Mouse (Mus musculus): Measurements from ENCODE around the gene 2210011C24Rik. TPM values are rescaled to one million over a fixed set of nuclear protein-coding genes. Genes with fewer than 3 reads are reported as not detected.

The 2210011C24Rik gene
- 1 to 10 TPM; 2.9 to 4.2 TPM for total RNA-seq (2021)
- long read RNA-seq, experiment 1, partial matches to known transcripts: 0 of 7 reads
- long read RNA-seq, experiment 1, other reads (novel, unspliced or antisense): 1 of 7 reads
- long read RNA-seq, experiment 2, partial matches to known transcripts: 1 of 8 reads
- long read RNA-seq, experiment 2, other reads (novel, unspliced or antisense): 1 of 8 reads

DNA sequence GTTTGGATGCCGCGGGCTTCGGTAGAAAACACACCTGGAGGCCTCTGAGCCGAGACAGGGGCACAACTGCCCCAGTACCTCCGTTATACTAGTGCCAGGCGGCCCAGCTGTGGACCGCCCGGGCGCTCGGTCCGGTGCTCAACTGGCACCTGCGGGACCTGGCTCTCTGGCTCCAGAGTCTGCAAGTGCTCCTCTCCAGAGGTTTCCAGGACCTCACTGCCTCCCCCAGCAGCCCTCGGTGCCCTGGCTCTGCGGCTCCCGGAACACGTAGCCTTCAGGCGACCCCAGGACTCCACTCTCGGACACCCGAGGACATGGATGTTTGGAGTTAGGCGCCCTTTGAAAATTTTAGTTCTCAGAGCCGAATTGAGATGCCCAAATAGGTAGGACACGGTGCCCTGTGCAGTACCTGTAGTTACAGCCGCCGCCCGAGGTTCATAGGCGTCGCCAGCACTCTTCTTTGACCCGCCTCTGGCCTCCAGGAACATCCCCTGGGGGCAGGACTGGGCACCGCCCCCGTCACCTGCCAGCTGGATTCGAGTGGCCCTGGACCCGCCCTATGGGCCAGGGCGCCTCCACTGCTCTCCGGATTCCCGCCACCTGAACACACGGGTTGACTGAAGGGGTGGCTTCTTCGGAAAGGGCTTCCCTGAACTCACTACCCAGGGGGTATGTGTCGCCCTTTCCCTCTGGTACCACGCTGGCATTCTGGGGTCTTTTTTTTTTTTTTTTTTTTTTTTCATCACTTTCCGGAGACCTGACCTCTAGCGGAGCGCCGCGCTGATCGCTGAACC lies at the start of gene 2210011C24Rik:
Gene 2210011C24Rik (minus strand): TSS at position 467 of the 794 bp plus-strand sequence.
- intact Hi-C loops (cut with DNase I; ENCODE audit: low total_unique reads): no loop called here

DNA sequence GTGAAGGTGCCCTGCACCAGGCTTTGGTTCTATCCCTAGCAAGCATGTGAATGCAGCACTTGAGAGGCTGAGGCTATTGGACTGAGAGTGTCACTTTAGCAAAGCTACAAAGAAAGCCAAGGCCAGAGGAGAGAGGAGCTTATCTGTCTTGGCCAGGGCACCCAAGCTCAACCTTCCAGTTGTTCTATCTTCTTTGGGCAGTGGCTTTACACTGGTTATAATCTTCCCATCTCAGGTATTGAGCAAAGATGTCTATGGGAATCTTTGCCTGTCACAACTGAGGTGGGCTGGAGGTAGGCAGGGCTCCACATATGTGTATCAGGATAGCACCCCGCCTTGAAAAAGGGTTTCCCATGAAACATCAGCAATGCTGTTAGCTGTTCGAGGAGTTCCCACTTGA lies 48.3 kb upstream of the 2210011C24Rik start:
- intact Hi-C loops (cut with DNase I; ENCODE audit: low total_unique reads): no loop called here

More for the DNA sequence above, at the start of gene 2210011C24Rik:
- no peak for DNase-seq

DNA sequence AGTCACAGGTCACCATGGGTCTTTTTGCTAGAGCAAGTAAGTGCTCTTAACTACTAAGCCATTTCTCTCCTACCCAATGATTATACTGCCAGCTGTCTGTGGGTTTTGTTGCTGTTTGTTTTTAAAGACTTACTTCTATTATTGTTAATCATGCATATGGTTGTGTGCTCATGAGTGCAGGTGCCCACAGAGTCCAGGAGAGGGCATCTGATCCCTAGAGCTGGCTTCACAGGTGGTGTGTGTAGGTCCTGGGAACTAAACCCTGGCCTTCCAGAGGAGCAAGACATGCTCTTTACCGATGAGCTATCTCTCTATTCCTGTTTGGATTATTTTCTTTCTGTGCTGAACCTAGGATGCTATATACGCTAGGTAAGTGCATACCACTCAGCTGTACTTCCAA lies 47.3 kb upstream of the 2210011C24Rik start:
- DNase-seq: no peak
- intact Hi-C loops (cut with DNase I; ENCODE audit: low total_unique reads): no loop called here

More for the DNA sequence above, 48.3 kb upstream of the 2210011C24Rik start:
- no peak for DNase-seq

DNA sequence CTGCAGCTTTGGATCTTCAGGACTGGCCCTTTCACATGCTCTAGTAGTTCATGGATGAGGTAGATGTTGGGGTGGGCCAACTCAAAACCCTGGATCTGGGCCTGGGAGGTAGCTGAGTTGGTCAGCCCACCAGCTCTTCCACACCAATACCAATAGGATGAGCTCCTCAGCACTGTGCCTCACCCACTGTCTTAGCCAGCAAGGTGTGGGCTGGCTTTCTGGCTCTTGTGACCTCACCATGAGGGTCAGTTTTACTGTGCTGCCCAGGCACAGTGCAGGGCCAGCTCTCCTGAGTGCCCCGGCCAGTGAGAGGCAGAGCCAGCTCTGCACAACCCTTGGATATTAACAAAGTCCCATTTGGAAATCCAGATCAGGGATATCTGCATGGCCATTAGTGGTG lies 45.9 kb upstream of the 2210011C24Rik start:
- intact Hi-C loops (cut with DNase I; ENCODE audit: low total_unique reads): no loop called here
- no peak for DNase-seq

DNA sequence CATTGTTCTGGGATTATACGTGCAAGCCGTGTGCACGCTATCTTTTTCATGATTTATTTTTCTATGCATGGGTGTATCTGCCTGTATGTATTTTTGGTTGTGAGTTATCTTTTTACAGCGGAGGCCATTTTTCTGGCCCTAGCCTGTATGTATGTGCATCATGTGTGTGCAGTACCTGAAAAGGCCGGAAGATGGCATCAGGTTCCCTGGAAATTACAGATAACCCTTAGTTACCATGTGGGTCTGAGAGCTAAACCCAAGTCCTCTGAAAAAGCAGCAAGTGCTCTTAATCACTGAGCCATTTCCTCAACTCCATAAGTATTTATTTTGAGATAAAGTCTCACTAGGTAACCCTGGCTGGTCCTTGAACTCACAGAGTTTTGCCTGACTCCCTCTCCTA lies 41.3 kb upstream of the 2210011C24Rik start:
- intact Hi-C loops (cut with DNase I; ENCODE audit: low total_unique reads): no loop called here
- DNase-seq: no peak

DNA sequence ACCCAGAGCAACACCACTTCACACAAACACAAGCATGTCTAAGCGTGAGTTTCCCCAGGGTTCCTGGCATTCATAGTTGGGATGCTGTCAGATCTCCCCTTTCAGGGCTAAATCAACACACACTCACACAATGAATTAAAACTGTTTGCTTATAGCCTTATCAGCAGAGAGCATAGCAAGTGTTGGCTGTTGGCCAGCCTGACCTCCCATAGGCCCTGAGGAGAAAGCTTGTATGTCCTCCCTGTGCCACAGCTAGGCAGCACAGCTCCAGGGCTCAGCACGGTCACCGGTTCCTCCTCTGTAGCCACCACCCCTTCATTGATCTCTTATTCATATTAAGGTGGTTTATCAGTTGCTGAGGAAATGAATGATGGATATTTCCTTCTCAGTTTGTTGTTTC lies 40.8 kb upstream of the 2210011C24Rik start:
- intact Hi-C loops (cut with DNase I; ENCODE audit: low total_unique reads): no loop called here
- no peak for DNase-seq

DNA sequence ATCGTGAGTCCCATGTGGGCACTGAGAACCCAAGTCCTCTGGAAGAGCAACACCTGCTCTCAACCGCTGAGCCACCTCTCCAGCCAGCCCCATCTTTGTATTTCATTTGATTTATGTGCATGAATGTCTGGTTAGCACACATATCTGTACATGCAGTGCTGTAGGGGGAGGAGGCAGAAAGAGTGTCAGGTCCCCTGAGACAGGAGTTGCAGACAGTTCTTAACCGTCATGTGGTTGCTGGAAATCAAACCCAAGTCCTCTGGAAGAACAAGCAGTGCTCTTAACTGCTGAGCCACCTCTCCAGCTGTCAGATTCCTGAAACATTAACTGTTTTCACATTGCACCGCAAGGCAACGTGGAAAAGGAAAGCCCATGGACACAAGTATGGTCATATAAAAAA lies 36.2 kb upstream of the 2210011C24Rik start:
- intact Hi-C loops (cut with DNase I; ENCODE audit: low total_unique reads): loop anchor here (10.0 kb wide), 1 partner anchor 127 kb away; no protein-coding TSS in a partner anchor

DNA sequence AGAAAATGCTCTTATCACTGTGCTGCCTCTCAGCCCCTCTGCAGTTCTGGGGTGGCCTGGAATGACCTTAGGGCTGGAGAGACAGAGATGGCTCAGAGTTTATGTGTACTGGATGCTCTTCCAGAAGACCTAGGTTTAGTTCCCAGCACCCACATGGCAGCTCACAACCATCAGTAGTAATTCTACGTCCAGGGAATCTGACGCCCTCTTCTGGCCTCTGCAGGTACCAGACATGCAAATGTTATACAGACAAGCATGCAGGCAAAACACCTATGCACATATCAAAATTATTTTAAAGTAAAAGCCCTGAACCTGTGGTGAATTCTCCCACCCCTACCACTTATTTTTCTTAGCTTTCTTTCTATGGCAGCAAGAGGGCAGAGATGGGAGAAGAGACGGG lies 34.5 kb upstream of the 2210011C24Rik start:
- no peak for DNase-seq
- intact Hi-C loops (cut with DNase I; ENCODE audit: low total_unique reads): loop anchor here (10.0 kb wide), 1 partner anchor 128 kb away; no protein-coding TSS in a partner anchor

More for the DNA sequence above, 36.2 kb upstream of the 2210011C24Rik start:
- DNase-seq: no peak

DNA sequence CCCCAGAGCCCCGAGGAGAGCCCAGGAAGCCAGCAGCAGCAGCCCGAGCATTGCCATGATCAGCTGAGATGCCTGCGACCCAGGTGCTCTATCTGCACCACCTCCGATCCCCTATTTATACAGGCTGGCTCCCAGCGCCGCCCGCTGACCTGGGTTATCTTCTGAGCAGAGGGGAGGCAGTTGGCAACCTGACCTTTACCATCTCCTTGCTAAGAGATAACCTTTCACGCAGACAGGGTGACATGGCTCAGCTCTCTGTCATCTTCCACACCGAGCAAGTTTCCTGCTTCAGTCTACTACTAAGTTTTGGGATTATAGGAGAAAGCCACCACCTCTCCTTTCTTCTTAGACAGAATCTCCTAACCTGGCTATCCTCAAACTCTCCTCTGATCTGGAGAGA lies 32.9 kb upstream of the 2210011C24Rik start, which contains the start of gene Rln3:
Gene Rln3 (minus strand): TSS at position 101 of the 400 bp plus-strand sequence.
- DNase-seq: no peak
- intact Hi-C loops (cut with DNase I; ENCODE audit: low total_unique reads): loop anchor here (10.0 kb wide), 1 partner anchor 130 kb away; no protein-coding TSS in a partner anchor

DNA sequence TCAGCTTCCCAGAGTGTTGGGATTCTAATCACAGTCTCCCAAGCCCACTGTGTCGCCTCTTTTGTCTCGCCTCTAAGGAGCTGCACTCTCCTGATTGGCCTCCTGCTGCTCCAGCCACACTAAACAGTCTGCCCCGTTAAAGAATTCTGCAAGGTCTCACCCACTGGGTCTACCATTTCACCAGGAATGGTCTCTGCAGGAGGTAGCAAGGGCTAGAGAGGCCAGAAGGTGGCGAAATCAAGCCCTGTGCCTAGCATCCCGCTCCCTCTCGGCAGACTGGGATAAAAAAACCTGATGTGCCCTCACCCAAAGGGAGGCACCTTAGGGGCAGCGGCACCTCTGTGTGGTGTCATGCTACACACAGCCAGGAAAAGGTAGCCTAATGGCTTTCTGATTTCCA lies 32.1 kb upstream of the 2210011C24Rik start:
- intact Hi-C loops (cut with DNase I; ENCODE audit: low total_unique reads): loop anchor here (10.0 kb wide), 1 partner anchor 131 kb away; no protein-coding TSS in a partner anchor
- DNase-seq: no peak

DNA sequence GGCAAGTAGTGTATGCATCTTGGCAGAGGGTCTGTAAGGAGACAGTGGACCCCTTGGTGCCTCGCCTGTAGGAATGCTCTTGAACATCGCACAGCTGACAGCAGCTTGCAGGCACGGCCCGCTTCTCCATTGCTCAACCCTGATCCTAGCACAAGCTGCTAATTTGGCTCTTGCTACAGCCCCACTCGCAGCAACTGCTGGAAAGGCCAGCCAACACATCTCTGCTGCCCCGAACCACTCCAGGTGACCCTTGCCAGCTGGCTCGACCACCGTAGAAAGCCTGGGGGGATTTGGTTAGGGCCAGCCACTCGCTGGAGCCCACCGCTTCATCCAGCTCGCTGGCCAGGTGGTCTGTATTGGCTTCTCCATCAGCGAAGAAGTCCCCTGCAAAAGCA lies 31.0 kb upstream of the 2210011C24Rik start:
- intact Hi-C loops (cut with DNase I; ENCODE audit: low total_unique reads): loop anchor here (10.0 kb wide), 1 partner anchor 132 kb away; no protein-coding TSS in a partner anchor
- DNase-seq: no peak

DNA sequence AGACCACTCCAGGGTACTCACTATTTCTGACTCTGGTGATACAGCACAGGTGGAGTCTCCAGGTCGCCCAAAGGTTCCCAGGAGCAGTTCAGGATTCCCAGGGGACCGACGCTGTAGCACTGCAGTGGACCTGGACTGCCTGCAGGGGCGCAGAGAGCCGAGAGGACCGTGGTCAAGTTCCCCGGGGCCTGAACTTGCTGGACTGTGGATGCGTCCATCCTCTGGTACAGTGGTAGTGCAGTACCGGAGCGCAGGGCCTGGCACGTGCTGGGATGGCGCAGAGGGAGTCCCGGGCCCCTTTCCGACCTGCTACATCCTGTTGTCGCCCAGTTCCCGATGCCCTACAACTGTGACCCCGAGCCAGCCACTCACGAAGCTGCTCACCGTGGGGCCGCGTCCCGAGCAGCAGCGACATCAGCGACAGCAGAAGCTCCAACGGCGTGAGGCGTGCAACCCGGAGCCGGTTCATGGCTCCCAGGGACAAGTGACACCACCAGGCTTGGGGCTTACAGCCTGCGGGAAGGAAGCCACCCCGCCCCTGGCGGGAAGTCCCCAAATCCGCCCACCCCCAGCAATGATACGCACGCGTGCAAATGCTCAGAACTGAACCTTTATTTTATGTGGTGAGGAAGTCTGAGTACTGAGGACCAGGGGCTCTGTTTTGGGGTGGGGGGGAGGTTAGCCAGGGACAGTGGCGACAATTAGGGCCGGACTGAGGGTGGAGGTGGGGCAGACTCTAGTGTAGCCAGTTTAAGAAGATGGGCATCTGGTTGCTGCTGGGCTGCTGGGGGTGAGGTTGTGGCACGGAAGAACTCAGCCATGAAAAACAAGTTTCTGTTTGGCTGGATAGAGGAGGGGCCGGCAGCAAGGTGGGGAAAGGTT lies 30.3 kb upstream of the 2210011C24Rik start, which contains the start of gene Il27ra:
Gene Il27ra (minus strand): TSS at position 524 of the 882 bp plus-strand sequence.
- intact Hi-C loops (cut with DNase I; ENCODE audit: low total_unique reads): loop anchor here (10.0 kb wide), 1 partner anchor 132 kb away; no protein-coding TSS in a partner anchor

DNA sequence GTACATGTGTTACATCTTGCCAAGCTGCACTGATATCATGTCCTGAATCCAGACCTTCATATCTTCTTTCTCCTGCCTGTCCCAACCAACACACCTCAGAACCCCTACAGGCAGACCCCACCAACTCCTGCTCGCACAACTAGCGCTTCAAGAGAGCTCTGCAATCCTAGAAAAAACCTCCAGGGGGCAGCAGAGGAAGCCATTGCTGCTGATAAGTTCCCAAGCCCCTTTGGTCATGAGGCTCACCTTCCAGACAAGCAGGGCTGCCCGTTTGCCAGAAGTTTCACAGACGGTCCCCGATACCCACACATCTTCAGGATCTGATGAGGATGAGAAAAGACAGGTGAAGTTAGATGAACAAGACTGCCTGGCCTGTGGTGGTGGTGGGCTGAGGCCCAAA lies 27.1 kb upstream of the 2210011C24Rik start:
- intact Hi-C loops (cut with DNase I; ENCODE audit: low total_unique reads): no loop called here
- peak; percentile 70 for DNase-seq

More for the DNA sequence above, 30.3 kb upstream of the 2210011C24Rik start, which contains the start of gene Il27ra:
- peak; percentile 78 for DNase-seq

DNA sequence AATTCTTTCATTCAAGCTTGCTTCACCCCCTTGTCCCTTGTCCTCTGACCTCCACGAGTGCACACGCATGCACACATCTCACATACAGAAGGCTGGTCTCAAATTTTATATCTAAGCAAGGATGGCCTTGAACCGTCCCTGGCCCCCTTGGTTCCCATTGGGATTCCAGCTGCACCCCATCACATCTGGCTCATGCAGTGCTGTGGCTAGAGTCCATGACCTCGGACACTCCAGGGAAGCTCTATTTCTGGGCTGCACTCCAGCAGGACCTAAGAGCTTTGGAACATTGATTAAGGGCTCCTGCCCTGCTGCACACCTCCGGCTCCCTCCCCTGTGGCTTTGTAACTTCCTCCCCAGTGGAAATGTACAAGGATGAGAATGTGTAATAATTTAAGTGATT lies 26.0 kb upstream of the 2210011C24Rik start:
- intact Hi-C loops (cut with DNase I; ENCODE audit: low total_unique reads): no loop called here
- peak; percentile 32 for DNase-seq

DNA sequence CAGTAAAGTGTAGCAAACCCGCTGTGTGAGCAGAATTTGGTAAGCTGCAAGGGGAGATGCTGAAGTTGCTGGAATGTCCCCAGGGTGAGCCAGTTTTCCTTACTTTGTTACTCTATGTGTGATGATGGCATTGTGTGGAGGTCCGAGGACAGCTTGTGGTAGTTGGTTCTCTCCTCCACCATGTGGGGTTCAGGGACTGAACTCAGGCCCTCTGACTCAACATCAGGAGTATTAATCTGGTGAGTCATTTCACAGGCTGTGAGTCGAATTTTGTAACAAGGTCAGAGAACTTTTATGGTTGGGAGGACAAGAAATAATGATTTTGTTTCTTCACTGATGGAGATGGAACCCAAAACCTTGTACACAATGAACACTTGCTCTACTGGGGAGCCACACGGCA lies 20.8 kb upstream of the 2210011C24Rik start:
- no peak for DNase-seq
- intact Hi-C loops (cut with DNase I; ENCODE audit: low total_unique reads): no loop called here

DNA sequence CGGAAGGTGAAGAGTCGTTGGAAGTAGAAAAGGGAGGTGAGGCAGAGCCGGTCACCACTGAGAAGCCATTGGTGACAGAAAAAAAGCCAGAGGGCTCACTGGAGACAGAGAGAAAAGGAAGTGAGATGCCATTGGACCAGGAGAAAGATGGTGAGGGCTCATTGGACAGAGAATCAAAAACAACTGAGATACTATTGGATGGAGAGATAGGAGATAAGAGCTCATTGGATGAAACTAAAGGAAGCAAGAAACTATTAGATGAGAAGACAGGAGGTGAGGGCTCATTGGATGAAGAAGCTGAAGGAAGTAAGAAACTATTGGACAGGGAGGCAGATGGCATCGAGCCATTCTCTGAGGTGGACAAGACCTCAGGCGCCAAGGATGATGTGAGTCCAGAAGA lies 17.3 kb upstream of the 2210011C24Rik start:
- intact Hi-C loops (cut with DNase I; ENCODE audit: low total_unique reads): no loop called here
- DNase-seq: no peak

DNA sequence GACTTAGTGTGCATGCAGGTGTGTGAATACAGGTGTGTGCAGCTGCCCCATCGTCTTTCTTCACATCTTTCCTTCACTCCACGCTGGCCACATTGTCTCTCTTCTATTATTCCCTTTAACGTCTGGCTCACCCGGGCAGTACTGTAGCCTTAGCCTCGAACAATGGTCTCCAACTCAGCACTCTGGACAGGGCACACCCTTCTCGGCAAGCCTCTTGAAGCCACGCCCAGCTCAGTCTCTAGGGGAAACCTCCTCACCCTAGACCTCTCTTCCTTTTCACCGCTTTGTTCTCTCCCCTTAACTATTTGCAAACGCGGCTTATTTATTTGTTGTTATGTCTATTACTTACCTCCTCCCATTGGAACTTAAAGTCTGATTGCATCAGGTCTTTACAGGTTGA lies 15.5 kb upstream of the 2210011C24Rik start:
- intact Hi-C loops (cut with DNase I; ENCODE audit: low total_unique reads): no loop called here
- no peak for DNase-seq

DNA sequence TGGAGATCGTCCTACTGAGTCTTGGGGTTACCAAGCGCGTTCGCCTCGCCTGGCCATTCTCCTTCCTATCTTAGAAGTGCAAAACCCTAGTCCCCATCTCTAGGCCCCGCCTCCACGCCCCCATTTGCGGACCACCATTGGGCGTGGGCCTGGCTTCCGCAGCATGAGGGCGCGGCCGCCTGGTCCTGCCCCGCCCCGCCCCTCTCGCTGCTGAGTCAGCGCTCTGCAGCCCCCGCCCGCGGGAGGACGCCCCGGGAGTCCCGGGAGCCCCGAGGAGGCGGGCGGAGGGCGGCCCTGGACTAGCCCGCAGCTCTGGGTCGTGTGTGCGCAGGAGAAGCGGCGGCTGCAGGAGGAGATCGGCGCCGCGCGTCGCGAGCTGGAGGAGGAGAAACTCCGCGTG lies 13.9 kb upstream of the 2210011C24Rik start:
- peak; percentile 71 for DNase-seq
- intact Hi-C loops (cut with DNase I; ENCODE audit: low total_unique reads): no loop called here

DNA sequence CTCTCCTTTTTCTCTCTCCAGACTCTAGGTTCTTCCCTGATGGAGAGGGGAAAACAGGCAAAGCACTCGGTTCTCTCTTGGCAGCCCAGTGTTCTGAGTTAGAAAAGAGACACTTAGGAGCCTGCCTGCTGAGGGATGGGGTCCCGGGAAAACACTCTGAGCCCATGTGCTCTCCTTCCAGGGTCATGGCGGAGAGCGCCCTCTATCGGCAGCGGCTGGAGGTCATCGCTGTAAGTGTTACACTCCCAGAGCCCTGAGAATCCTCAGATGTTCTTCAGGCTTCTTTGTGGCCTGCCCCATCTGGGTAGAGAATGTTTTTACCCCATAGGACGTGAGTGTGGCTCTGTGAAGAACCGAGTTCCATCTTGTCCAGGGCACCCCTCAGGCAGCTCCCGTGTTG lies 12.2 kb upstream of the 2210011C24Rik start:
- peak; percentile 64 for DNase-seq
- intact Hi-C loops (cut with DNase I; ENCODE audit: low total_unique reads): no loop called here
